In genomic region chr14:47334819-47335218, GRCm38 (mm10) we compare ENCODE assay signal across 9 mouse cellular contexts. TPM values are rescaled to one million over a fixed set of nuclear protein-coding genes. Genes with fewer than 3 reads are reported as not detected.
DNase-seq lines count a peak whose midpoint lies in the region; ATAC-seq and TF ChIP-seq lines count a peak whose summit lies in the region.
"Had no signal": no experiment of that assay in that cellular context is flagged by ENCODE, and none has a peak within 500 bp of the region (broad histone marks: within the 10 kb centered on the region; RNA-seq: fewer than 3 reads in every experiment).

No protein-coding gene starts in this region.

- H3K4me3 ChIP-seq in forebrain, embryonic 14.5 days (ENCODE audit: low read depth, low read length) = no peak overlapping the region
- no peak overlapping the region for H3K4me3 ChIP-seq in forebrain, embryonic 16.5 days (replicated peaks; ENCODE audit: low read length)
- H3K4me3 ChIP-seq in C2C12 (ENCODE audit: insufficient read depth, poor library complexity, severe bottlenecking) = no peak overlapping the region
- H3K4me3 ChIP-seq: lung, embryonic 15.5 days had no signal

- no peak for ATAC-seq in forebrain, embryonic 14.5 days
- ATAC-seq in forebrain, embryonic 16.5 days = no peak

- H3K27me3 ChIP-seq in forebrain, embryonic 14.5 days (replicated peaks; ENCODE audit: control insufficient read depth, insufficient read depth, low read length) = no peaks in the 10 kb centered on the region
- no peaks in the 10 kb centered on the region for H3K27me3 ChIP-seq in forebrain, embryonic 16.5 days (replicated peaks; ENCODE audit: control insufficient read depth, insufficient read depth, low read length)
- no peaks in the 10 kb centered on the region for H3K27me3 ChIP-seq in C2C12 (ENCODE audit: control insufficient read depth, insufficient read depth, insufficient read length)
- H3K27me3 ChIP-seq: lung, embryonic 15.5 days had no signal

- H3K27ac ChIP-seq in forebrain, embryonic 14.5 days (ENCODE audit: low read depth, low read length) = no peak overlapping the region
- H3K27ac ChIP-seq in forebrain, embryonic 16.5 days (ENCODE audit: low read length) = no peak overlapping the region
- H3K27ac ChIP-seq: lung, embryonic 15.5 days had no signal

- WGBS in forebrain, embryonic 14.5 days = 86% methylated on average over 4 of the region's 4 CpGs
- WGBS in forebrain, embryonic 16.5 days = 80% methylated on average over 4 of the region's 4 CpGs

- no peaks in the 10 kb centered on the region for H3K36me3 ChIP-seq in forebrain, embryonic 14.5 days (ENCODE audit: control insufficient read depth, insufficient read depth, low read length)
- H3K36me3 ChIP-seq in forebrain, embryonic 16.5 days (ENCODE audit: control insufficient read depth, insufficient read depth) = no peaks in the 10 kb centered on the region
- no peaks in the 10 kb centered on the region for H3K36me3 ChIP-seq in C2C12 (ENCODE audit: control insufficient read depth, insufficient read depth)
- H3K36me3 ChIP-seq: lung, embryonic 15.5 days had no signal

- DNase-seq in forebrain, embryonic 14.5 days (ENCODE audit: low spot score) = peak; percentile 61
- DNase-seq in adrenal gland, postnatal 10 days = peak; percentile 80
- DNase-seq in forelimb bud, embryonic 11.5 days (ENCODE audit: low read depth, low spot score) = peak; percentile 52
- DNase-seq in layer of hippocampus, adult 11-12 months (ENCODE audit: low spot score) = peak; percentile 83
- DNase-seq in lung, postnatal 14 days = peak; percentile 80
- peak; percentile 39 to 64 for DNase-seq in spleen, adult 18-20 months

- TF ChIP-seq CTCF in C2C12 (IDR thresholded peaks at IDR 0.05; ENCODE audit: control insufficient read depth, insufficient read depth, insufficient read length) = peak; percentile 56

- H3K79me3 ChIP-seq in C2C12 (ENCODE audit: low read depth) = no peaks in the 10 kb centered on the region

- no peaks in the 10 kb centered on the region for H3K4me1 ChIP-seq in forebrain, embryonic 14.5 days (ENCODE audit: control insufficient read depth, insufficient read depth, low read length)
- H3K4me1 ChIP-seq in forebrain, embryonic 16.5 days (replicated peaks; ENCODE audit: control insufficient read depth, insufficient read depth, low read length) = no peaks in the 10 kb centered on the region
- H3K4me1 ChIP-seq: lung, embryonic 15.5 days had no signal

- no peaks in the 10 kb centered on the region for H3K79me2 ChIP-seq in C2C12 (ENCODE audit: control insufficient read depth, insufficient read depth)

- H3K9ac ChIP-seq in forebrain, embryonic 14.5 days (ENCODE audit: low read length) = no peak overlapping the region
- H3K9ac ChIP-seq in forebrain, embryonic 16.5 days (replicated peaks; ENCODE audit: low read depth, low read length) = no peak overlapping the region
- H3K9ac ChIP-seq: lung, embryonic 15.5 days had no signal

- H3ac ChIP-seq in C2C12 (ENCODE audit: control insufficient read depth, insufficient read length, low read depth) = no peak overlapping the region

- H3K4me2 ChIP-seq in forebrain, embryonic 14.5 days (ENCODE audit: low read length) = no peak overlapping the region
- H3K4me2 ChIP-seq in forebrain, embryonic 16.5 days (ENCODE audit: low read length) = no peak overlapping the region
- H3K4me2 ChIP-seq: lung, embryonic 15.5 days had no signal

- H3K9me3 ChIP-seq in forebrain, embryonic 14.5 days (replicated peaks; ENCODE audit: control insufficient read depth, low read length) = no peaks in the 10 kb centered on the region
- no peaks in the 10 kb centered on the region for H3K9me3 ChIP-seq in forebrain, embryonic 16.5 days (ENCODE audit: control insufficient read depth, low read length)
- H3K9me3 ChIP-seq: lung, embryonic 15.5 days had no signal

TF ChIP-seq in C2C12, 6 proteins besides CTCF, POLR2A, EP300 and RAD21:
- peak; percentile 55 for TF ChIP-seq MAX (IDR thresholded peaks at IDR 0.05)
- no peak for TF ChIP-seq MYOD1 (IDR thresholded peaks at IDR 0.05; ENCODE audit: control insufficient read depth, insufficient read length, low read depth)
- no peak for TF ChIP-seq FOSL1 (IDR thresholded peaks at IDR 0.05; ENCODE audit: insufficient read depth, low read length, poor library complexity, severe bottlenecking)
- TF ChIP-seq CEBPB (IDR thresholded peaks at IDR 0.05; ENCODE audit: low read depth) = no peak
- no peak for TF ChIP-seq MYOG (IDR thresholded peaks at IDR 0.05; ENCODE audit: control insufficient read depth, extremely low read depth, insufficient read length)
- no peak for TF ChIP-seq USF1 (IDR thresholded peaks at IDR 0.05; ENCODE audit: low read depth)
TF ChIP-seq in C2C12: peak in this region for 1.

RNA-seq across cellular contexts. Expression of gene Lgals3, which starts 32.7 kb away (rescaled TPM):
- polyA plus RNA-seq in forebrain, embryonic 14.5 days (2014; fragmentation: Nextera tagmentation; extraction: Ambion mirVana) = 2.3 and 3.1 TPM in 2 replicates
- polyA plus RNA-seq in forebrain, embryonic 16.5 days (2015; fragmentation: Nextera tagmentation; extraction: Ambion mirVana) = 2.2 and 2.9 TPM in 2 replicates
- polyA plus RNA-seq in C2C12 (2012; fragmentation: generic; extraction: Trizol) = 1,338 TPM
- total RNA-seq in adrenal gland, postnatal 10 days (2021) = 1 to 10 TPM; 6.9 to 7.0 TPM

RNA-seq across cellular contexts. Expression of gene Mapk1ip1l, which starts 36.8 kb away (rescaled TPM):
- polyA plus RNA-seq in forebrain, embryonic 14.5 days (2014; fragmentation: Nextera tagmentation; extraction: Ambion mirVana) = 49.0 and 58.8 TPM in 2 replicates
- polyA plus RNA-seq in forebrain, embryonic 16.5 days (2015; fragmentation: Nextera tagmentation; extraction: Ambion mirVana) = 59.8 and 62.1 TPM in 2 replicates
- polyA plus RNA-seq in C2C12 (2012; fragmentation: generic; extraction: Trizol) = 42.8 TPM
- 10 to 100 TPM; 69.9 to 75.9 TPM for total RNA-seq in adrenal gland, postnatal 10 days (2021)

RNA-seq across cellular contexts. Expression of gene Socs4, which starts 58.1 kb away (rescaled TPM):
- 4.3 and 4.7 TPM in 2 replicates for polyA plus RNA-seq in forebrain, embryonic 14.5 days (2014; fragmentation: Nextera tagmentation; extraction: Ambion mirVana)
- polyA plus RNA-seq in forebrain, embryonic 16.5 days (2015; fragmentation: Nextera tagmentation; extraction: Ambion mirVana) = 2.6 and 2.9 TPM in 2 replicates
- polyA plus RNA-seq in C2C12 (2012; fragmentation: generic; extraction: Trizol) = 3.0 TPM
- 10 to 100 TPM; 18.8 to 19.7 TPM for total RNA-seq in adrenal gland, postnatal 10 days (2021)

RNA-seq across cellular contexts. Expression of gene Wdhd1, which starts 58.2 kb away (rescaled TPM):
- polyA plus RNA-seq in forebrain, embryonic 14.5 days (2014; fragmentation: Nextera tagmentation; extraction: Ambion mirVana) = 17.6 and 18.7 TPM in 2 replicates
- polyA plus RNA-seq in forebrain, embryonic 16.5 days (2015; fragmentation: Nextera tagmentation; extraction: Ambion mirVana) = 16.1 and 17.2 TPM in 2 replicates
- 12.4 TPM for polyA plus RNA-seq in C2C12 (2012; fragmentation: generic; extraction: Trizol)
- total RNA-seq in adrenal gland, postnatal 10 days (2021) = 10 to 100 TPM in 1 of 2 experiments, 1 to 10 TPM in 1; 6.9 to 10.0 TPM

Comparison
In these comparisons a context has a peak if more than half of its experiments do, and no peak if none do; other contexts are left out.
1. RNA of gene Lgals3, which starts 32.7 kb away (polyA plus RNA-seq): 1,338 TPM in C2C12 (single experiment); 2.3 to 3.1 TPM in forebrain, embryonic 14.5 days and 2.2 to 2.9 TPM in forebrain, embryonic 16.5 days; every median in the first group is over 100 times any median in the second.
2. Peak in every context shown above with its lines, with median percentiles within 50 percentile points of each other: DNase-seq.